Mouse (Mus musculus) heart, postnatal 0 days (tissue): ENCODE results near the gene Sdad1. TPM values are rescaled to one million over a fixed set of nuclear protein-coding genes. Genes with fewer than 3 reads are reported as not detected.

Experiments used
- ATAC-seq: fragments of 200-750 bp; cut with Nextera tagmentation; 2 replicates; pipeline ENCODE4 v1.8.0; 2017; ENCODE audit warnings: low read depth, moderate number of reproducible peaks, moderate library complexity; ENCODE audit not compliant: insufficient read depth
- DNase-seq: peaks from one replicate; pipeline ENCODE4 v3.0.0-alpha.2; 2016; ENCODE audit warnings: low spot score
- H3K27ac ChIP-seq: fragments of 300-500 bp; sonication (generic); 2 replicates; pipeline ENCODE4 v1.5.1; 2014; ENCODE audit warnings: low read depth, mild to moderate bottlenecking
- H3K27me3 ChIP-seq: fragments of 300-500 bp; sonication (generic); 2 replicates; pipeline ENCODE4 v1.6.1; 2014; ENCODE audit warnings: low read length, mixed read lengths; ENCODE audit not compliant: control insufficient read depth, insufficient read depth
- H3K36me3 ChIP-seq: fragments of 300-500 bp; sonication (generic); replicated peaks from 2 replicates; pipeline ENCODE4 v1.6.1; 2014; ENCODE audit warnings: low read length, mixed read lengths; ENCODE audit not compliant: control insufficient read depth, insufficient read depth
- H3K4me1 ChIP-seq: fragments of 300-500 bp; sonication (generic); 2 replicates; pipeline ENCODE4 v1.6.1; 2014; ENCODE audit warnings: antibody characterized with exemption; ENCODE audit not compliant: control insufficient read depth, insufficient read depth
- H3K4me2 ChIP-seq: fragments of 300-500 bp; sonication (generic); 2 replicates; pipeline ENCODE4 v1.6.1; 2014; ENCODE audit warnings: low read depth, mild to moderate bottlenecking, low read length, moderate library complexity
- H3K4me3 ChIP-seq: fragments of 300-500 bp; sonication (generic); 2 replicates; pipeline ENCODE4 v1.5.1; 2014; ENCODE audit warnings: low read depth, low read length
- H3K9ac ChIP-seq: fragments of 300-500 bp; sonication (generic); replicated peaks from 2 replicates; pipeline ENCODE4 v1.6.1; 2014; ENCODE audit warnings: low read depth, low read length, mixed read lengths
- H3K9me3 ChIP-seq: fragments of 300-500 bp; sonication (generic); replicated peaks from 2 replicates; pipeline ENCODE4 v1.6.1; 2016; ENCODE audit warnings: low read length; ENCODE audit not compliant: control insufficient read depth
- CTCF ChIP-seq: IDR thresholded peaks from 2 replicates; pipeline ENCODE4 v1.5.1; 2016; ENCODE audit warnings: antibody characterized with exemption, control low read depth, low read depth
- EP300 ChIP-seq: IDR thresholded peaks from 2 replicates; pipeline ENCODE4 v1.6.1; 2016; ENCODE audit warnings: antibody characterized with exemption, low read depth
- WGBS: fragments of 180-500 bp; shearing (Covaris S2); extraction: QIAGEN DNeasy Blood & Tissue Kit; methylation state at CpG from one replicate; pipeline ENCODE4 v1.1.7; 2014; 5-methylcytosine and 5-hydroxymethylcytosine counted together
- polyA plus RNA-seq: library from polyadenylated mRNA; unstranded; fragments of >200 nt; fragmentation: Nextera tagmentation; extraction: Ambion mirVana; gene quantifications from 2 replicates; pipeline ENCODE4 v1.2.1, GENCODE M21; 2015
- total RNA-seq: library from RNA; depleted of rRNA; stranded (reverse); fragments of >200 nt; gene quantifications from 2 replicates; pipeline ENCODE4 v1.2.3, GENCODE M21; 2014; ENCODE audit warnings: low replicate concordance

Sdad1 gene
- total and polyA plus RNA-seq, 2 experiments from 2014 or later: 13.8 to 37.0 TPM

DNA sequence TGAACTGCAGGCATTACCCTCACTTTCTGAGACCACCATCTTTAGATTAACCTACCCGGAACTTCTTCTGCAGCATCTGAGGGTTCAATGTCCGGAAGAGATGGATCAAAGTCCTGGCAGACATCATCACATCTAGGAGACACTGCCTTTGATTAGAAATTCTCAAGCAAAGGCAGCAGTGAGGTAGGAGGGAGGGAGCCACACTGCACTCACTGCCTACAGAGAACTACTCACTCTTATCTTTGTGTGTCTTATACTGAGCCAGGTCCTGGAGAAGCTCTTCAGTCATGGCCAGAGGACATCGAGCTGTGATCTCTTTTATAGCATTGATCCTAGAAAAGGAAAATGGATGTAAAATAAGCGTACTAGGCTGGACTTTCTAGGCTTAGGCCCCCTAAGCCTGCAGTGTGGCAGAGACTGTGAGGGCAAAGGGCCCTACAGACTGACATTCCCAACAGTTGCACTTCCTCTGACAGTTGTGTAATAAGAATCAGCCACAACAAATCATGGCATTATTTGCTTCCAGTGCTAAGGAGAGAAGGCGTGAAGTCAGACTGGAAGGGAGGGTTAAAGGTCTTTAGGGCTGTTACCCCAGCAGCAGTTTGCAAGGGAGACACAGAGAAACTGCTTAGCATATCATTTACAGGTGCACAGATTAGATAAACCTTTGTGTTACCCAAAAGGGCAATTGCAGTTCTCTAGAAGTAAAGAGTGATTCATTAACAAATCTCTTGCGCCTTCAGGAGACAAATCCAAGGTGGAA, 18.4 kb downstream of the Sdad1 start:
- Histone ChIP-seq H3K27ac (no peak overlapping the region), H3K36me3 (peaks cover 97% of the 10 kb centered on the region), H3K27me3 (no peaks in the 10 kb centered on the region), H3K9ac (no peak overlapping the region), H3K9me3 (no peaks in the 10 kb centered on the region), H3K4me3 (no peak overlapping the region), H3K4me2 (no peak overlapping the region), H3K4me1 (no peaks in the 10 kb centered on the region)
- no peak for DNase-seq
- no peak for TF ChIP-seq EP300
- TF ChIP-seq CTCF: no peak
- no peak for ATAC-seq
- 82% methylated on average over 6 of the region's 6 CpGs for WGBS

DNA sequence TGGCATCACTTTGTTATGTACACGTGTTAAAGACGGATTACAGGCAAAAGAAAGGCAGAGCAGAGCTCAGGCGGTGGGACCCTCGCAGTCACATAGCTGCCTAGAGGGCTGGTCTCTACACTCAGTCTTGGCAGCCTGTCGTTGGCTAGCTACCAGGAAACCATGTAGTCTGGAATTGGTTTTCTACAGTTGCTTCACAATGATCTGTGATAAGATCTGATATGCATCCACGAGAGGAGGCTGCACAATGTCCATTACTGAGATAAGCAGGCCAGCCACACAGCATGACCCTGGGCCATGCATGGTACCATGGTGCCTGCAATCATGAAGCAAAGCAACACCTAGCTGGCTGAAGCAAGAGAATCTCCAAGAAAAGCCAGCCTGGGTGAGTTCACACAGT, 22.4 kb downstream of the Sdad1 start:
- ATAC-seq: no peak
- no peak overlapping the region for H3K4me3 ChIP-seq
- WGBS: 69% methylated on average over 6 of the region's 6 CpGs
- peaks cover 77% of the 10 kb centered on the region for H3K36me3 ChIP-seq
- H3K9ac ChIP-seq: no peak overlapping the region
- no peak overlapping the region for H3K4me2 ChIP-seq
- TF ChIP-seq EP300: no peak
- no peak for TF ChIP-seq CTCF
- H3K27ac ChIP-seq: no peak overlapping the region
- H3K4me1 ChIP-seq: peaks cover 7% of the 10 kb centered on the region
- no peaks in the 10 kb centered on the region for H3K27me3 ChIP-seq
- no peak for DNase-seq
- H3K9me3 ChIP-seq: no peaks in the 10 kb centered on the region

DNA sequence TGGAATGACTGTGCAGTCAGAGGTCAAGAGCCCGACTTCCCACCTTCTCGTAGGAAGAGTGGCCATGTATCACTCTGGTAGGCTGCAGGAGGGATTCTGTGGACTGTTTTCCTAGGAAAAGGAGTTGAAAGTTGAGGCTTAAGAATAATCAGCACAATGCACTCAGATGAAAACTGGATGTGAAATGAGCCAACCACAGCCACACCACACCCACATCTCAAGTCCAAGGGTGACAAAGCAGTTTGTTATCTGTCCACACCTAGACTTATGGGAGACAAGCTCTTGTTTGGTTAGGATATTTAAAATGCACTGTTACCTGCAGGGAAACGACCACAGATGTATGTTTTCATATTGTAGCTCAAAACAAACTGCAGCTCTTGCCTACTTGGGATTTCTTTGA, 27.2 kb downstream of the Sdad1 start:
- H3K36me3 ChIP-seq: peaks cover 32% of the 10 kb centered on the region
- H3K27me3 ChIP-seq: no peaks in the 10 kb centered on the region
- H3K4me3 ChIP-seq: no peak overlapping the region
- no peak overlapping the region for H3K4me2 ChIP-seq
- WGBS: 34% methylated on average over 3 of the region's 3 CpGs
- DNase-seq (no peak), ATAC-seq (no peak)
- H3K9me3 ChIP-seq: no peaks in the 10 kb centered on the region
- peak overlapping the region; percentile 51 for H3K27ac ChIP-seq
- H3K9ac ChIP-seq: no peak overlapping the region
- H3K4me1 ChIP-seq: peaks cover 19% of the 10 kb centered on the region
- TF ChIP-seq EP300 (no peak), CTCF (no peak)

DNA sequence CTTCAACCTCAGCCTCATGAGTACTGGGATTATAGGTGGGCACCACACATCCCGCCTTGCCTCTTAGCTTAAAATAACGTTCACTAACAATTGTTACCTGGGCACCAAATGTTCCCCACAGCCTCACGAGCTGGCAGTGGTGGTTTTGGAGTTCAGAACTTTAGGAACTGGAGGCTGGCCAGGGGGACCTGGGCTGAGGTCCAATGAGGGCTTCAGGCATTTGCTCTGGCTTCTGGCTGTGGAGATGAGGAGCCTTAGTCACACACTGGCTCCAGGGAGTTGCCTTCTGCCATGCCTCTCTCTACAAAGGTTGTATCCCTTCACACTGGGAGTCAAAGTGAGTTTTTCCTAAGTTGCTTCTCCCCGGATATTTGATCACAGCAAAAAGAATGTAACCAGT, 27.7 kb downstream of the Sdad1 start:
- Histone ChIP-seq H3K9me3 (no peaks in the 10 kb centered on the region), H3K27me3 (no peaks in the 10 kb centered on the region), H3K9ac (no peak overlapping the region), H3K36me3 (peaks cover 26% of the 10 kb centered on the region), H3K27ac (peak overlapping the region; percentile 51), H3K4me1 (peaks cover 19% of the 10 kb centered on the region), H3K4me3 (no peak overlapping the region), H3K4me2 (no peak overlapping the region)
- WGBS: 33% methylated on average over 4 of the region's 4 CpGs
- DNase-seq: peak; percentile 44
- TF ChIP-seq EP300: no peak
- TF ChIP-seq CTCF: no peak
- peak; percentile 45; the same call in 1 of the 2 replicates for ATAC-seq

DNA sequence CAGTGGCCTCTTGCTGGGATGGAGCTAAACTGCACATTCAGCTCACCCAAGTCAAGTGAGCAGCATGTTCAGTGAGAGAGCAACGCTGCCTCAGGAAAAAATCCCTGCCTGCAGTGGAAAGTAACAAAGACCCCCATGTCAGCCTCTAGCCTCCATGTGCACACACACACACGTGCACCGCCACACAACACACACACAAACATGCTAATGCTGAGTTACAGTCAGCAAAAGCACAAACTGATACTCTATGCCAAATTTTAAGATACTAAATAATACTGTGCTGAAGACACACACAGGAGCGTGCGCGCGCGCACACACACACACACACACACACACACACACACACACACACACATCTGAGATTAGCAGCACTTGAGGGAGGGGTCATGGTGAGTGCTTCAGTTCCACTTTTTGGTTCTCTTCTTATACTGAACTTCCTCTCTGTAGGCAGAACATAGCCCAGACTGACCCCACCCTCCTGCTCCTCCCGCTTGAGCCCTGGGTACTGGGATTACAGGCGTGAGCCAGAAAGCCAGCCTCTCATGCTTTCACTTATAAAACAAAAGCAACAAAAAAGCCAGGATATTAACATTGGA, 31.2 kb downstream of the Sdad1 start:
- Histone ChIP-seq H3K4me2 (no peak overlapping the region), H3K9ac (no peak overlapping the region), H3K4me3 (no peak overlapping the region), H3K9me3 (no peaks in the 10 kb centered on the region), H3K4me1 (peaks cover 19% of the 10 kb centered on the region), H3K27me3 (no peaks in the 10 kb centered on the region; the same call in 1 of the 2 replicates), H3K27ac (no peak overlapping the region), H3K36me3 (no peaks in the 10 kb centered on the region)
- ATAC-seq (no peak), DNase-seq (no peak)
- TF ChIP-seq EP300: no peak
- TF ChIP-seq CTCF: no peak
- whole genome bisulfite sequencing: 90% methylated on average over 10 of the region's 10 CpGs
